Mouse (Mus musculus): Measurements from ENCODE around the gene Tha1.

DNA sequence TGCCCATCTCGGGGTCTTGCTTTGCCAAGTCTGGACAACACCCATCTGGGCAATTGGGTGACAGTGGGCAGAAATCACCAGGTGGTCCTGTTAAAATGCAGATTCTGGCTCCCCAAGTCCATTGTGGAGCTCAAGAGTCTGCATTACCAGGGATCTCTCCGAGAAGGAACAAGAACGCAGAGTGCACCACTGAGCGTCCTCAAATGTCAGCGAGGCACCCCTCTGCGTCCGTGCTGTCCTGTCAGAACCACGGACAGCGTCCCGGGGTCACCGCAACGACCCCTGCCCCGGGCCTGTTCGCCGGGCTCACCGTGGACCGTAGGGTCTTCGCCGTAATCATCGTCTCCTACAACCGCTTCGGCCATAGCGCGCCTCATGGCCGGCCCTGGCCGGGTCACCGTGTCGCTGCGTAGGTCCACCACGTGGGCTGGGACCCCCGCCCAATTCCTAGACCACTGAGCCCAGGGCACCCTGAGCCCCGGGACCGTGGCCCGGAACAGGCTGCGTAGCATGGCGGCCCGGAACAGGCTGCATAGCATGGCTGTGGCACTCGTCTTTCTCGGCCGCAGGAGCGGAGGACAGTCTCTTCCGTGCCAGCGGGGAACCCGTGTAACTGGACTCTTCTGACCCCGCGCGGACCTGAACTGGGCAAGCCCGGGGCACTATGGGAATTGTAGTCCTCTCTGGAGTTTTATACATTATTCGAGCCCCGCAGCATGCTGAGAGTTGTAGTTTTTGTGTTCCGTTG is at the start of gene Tha1:
- TF ChIP-seq CTCF (IDR thresholded peaks at IDR 0.05; ENCODE audit: low read depth, low read length): no peak
- TF ChIP-seq TAL1 (conservative IDR thresholded peaks at IDR 0.05; ENCODE audit: low read depth, low read length): no peak
- TF ChIP-seq GATA1 (IDR thresholded peaks at IDR 0.05; ENCODE audit: borderline replicate concordance, low read length): no peak
- no peak for TF ChIP-seq POLR2AphosphoS5 (IDR thresholded peaks at IDR 0.05; ENCODE audit: insufficient replicate concordance, low read depth, low read length)
